Mouse (Mus musculus) embryonic facial prominence, embryonic 14.5 days (tissue): ENCODE results near the gene Bcl2l11. TPM values are rescaled to one million over a fixed set of nuclear protein-coding genes. Genes with fewer than 3 reads are reported as not detected.

Experiments used
- ATAC-seq: fragments of 200-750 bp; cut with Nextera tagmentation; 2 replicates; pipeline ENCODE4 v1.8.0; 2017; ENCODE audit warnings: low read depth, moderate number of reproducible peaks, moderate TSS enrichment
- DNase-seq: peaks from one replicate; pipeline ENCODE4 v3.0.0-alpha.2; 2015; ENCODE audit warnings: low spot score
- H3K27ac ChIP-seq: fragments of 300-500 bp; sonication (generic); replicated peaks from 2 replicates; pipeline ENCODE4 v1.5.1; 2014; ENCODE audit warnings: low read depth, mild to moderate bottlenecking, low read length, moderate library complexity
- H3K27me3 ChIP-seq: fragments of 300-500 bp; sonication (generic); replicated peaks from 2 replicates; pipeline ENCODE4 v1.6.1; 2014; ENCODE audit warnings: low read length; ENCODE audit not compliant: control insufficient read depth, insufficient read depth
- H3K36me3 ChIP-seq: fragments of 300-500 bp; sonication (generic); 2 replicates; pipeline ENCODE4 v1.6.1; 2014; ENCODE audit warnings: low read length, mixed read lengths; ENCODE audit not compliant: control insufficient read depth, insufficient read depth
- H3K4me1 ChIP-seq: fragments of 300-500 bp; sonication (generic); 2 replicates; pipeline ENCODE4 v1.6.1; 2014; ENCODE audit warnings: antibody characterized with exemption, low read length; ENCODE audit not compliant: control insufficient read depth, insufficient read depth
- H3K4me2 ChIP-seq: fragments of 300-500 bp; sonication (generic); 2 replicates; pipeline ENCODE4 v1.6.1; 2014; ENCODE audit warnings: low read depth, mild to moderate bottlenecking, low read length, moderate library complexity, mixed read lengths
- H3K4me3 ChIP-seq: fragments of 300-500 bp; sonication (generic); 2 replicates; pipeline ENCODE4 v1.5.1; 2014; ENCODE audit warnings: low read depth, mild to moderate bottlenecking, low read length
- H3K9ac ChIP-seq: fragments of 300-500 bp; sonication (generic); 2 replicates; pipeline ENCODE4 v1.6.1; 2014; ENCODE audit warnings: low read depth, mild to moderate bottlenecking, low read length, moderate library complexity, mixed read lengths
- H3K9me3 ChIP-seq: fragments of 300-500 bp; sonication (generic); 2 replicates; pipeline ENCODE4 v1.6.1; 2016; ENCODE audit warnings: low read length; ENCODE audit not compliant: control insufficient read depth
- WGBS: fragments of 180-500 bp; shearing (Covaris S2); extraction: QIAGEN DNeasy Blood & Tissue Kit; methylation state at CpG from one replicate; pipeline ENCODE4 v1.1.7; 2014; 5-methylcytosine and 5-hydroxymethylcytosine counted together
- polyA plus RNA-seq: library from polyadenylated mRNA; unstranded; fragments of >200 nt; fragmentation: Nextera tagmentation; extraction: Ambion mirVana; gene quantifications from 2 replicates; pipeline ENCODE4 v1.2.1, GENCODE M21; 2014

Gene Bcl2l11
- polyA plus RNA-seq, 1 experiment from 2014 or later, result 13.3 TPM

DNA sequence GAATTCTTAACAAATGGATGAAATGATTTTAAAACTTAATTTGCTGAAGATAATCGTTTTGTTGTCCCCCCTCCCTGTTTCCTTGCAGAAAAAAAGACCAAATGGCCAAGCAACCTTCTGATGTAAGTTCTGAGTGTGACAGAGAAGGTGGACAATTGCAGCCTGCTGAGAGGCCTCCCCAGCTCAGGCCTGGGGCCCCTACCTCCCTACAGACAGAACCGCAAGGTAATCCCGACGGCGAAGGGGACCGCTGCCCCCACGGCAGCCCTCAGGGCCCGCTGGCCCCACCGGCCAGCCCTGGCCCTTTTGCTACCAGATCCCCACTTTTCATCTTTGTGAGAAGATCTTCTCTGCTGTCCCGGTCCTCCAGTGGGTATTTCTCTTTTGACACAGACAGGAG is 2.7 kb downstream of the Bcl2l11 start:
- DNase-seq, result no peak
- no peak for ATAC-seq
- peaks cover 17% of the 10 kb centered on the region for H3K27me3 ChIP-seq
- peaks cover 17% of the 10 kb centered on the region for H3K36me3 ChIP-seq
- H3K9ac ChIP-seq, result peak overlapping the region; percentile 79
- peaks cover 26% of the 10 kb centered on the region for H3K4me1 ChIP-seq
- H3K27ac ChIP-seq, result peak overlapping the region; percentile 92
- 15% methylated on average over 10 of the region's 10 CpGs for WGBS
- H3K4me3 ChIP-seq, result peak overlapping the region; percentile 80
- H3K9me3 ChIP-seq, result no peaks in the 10 kb centered on the region
- peak overlapping the region; percentile 98 for H3K4me2 ChIP-seq

DNA sequence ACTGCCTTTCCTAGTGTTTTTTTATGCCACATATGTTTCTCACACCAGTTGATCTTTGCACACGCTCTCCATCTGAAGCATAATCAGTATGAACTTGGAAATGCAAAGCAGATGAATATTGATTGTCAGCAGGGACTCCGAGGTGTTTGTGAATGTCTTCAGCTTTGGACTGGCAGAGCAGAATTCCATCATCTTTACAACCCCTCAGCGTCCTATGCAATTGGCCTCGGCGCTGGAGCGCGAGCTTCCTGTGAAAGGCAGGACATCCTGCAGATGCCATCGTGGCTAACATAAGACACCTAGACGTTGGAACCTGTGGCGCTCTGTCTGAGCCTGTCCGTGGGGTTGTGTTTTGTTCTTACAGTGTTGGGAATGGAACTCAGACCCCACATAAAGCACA is 5.7 kb downstream of the Bcl2l11 start:
- 79% methylated on average over 11 of the region's 11 CpGs for WGBS
- H3K27ac ChIP-seq, result no peak overlapping the region
- no peak overlapping the region for H3K9ac ChIP-seq
- no peak for ATAC-seq
- no peaks in the 10 kb centered on the region for H3K27me3 ChIP-seq
- DNase-seq, result no peak
- no peak overlapping the region for H3K4me2 ChIP-seq
- peaks cover 16% of the 10 kb centered on the region for H3K4me1 ChIP-seq
- peaks cover 30% of the 10 kb centered on the region for H3K36me3 ChIP-seq
- no peaks in the 10 kb centered on the region for H3K9me3 ChIP-seq
- no peak overlapping the region for H3K4me3 ChIP-seq

DNA sequence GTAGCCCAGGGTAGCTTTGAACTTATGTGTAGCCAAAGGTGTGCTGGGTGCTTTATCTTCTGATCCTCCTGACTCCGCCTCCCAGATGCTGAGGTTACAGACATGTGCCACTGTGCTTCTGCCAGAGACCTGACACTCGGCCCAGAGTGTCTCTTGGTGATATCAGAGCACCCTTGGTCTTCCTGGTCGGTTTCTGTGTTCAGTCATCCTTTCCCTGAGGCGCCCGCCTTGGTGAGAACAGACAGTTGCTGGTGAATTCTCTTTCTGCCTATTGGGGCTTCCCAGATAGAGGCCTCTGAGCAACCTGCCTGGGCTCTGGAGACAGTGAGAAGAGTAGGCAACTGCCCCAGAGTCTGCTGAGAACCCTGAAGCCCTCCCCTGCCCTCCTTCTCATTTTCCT is 6.8 kb downstream of the Bcl2l11 start:
- H3K4me3 ChIP-seq, result no peak overlapping the region
- 83% methylated on average over 5 of the region's 5 CpGs for WGBS
- peaks cover 30% of the 10 kb centered on the region for H3K36me3 ChIP-seq
- H3K27me3 ChIP-seq, result no peaks in the 10 kb centered on the region
- H3K4me2 ChIP-seq, result no peak overlapping the region
- no peak for ATAC-seq
- no peak overlapping the region for H3K27ac ChIP-seq
- H3K4me1 ChIP-seq, result peaks cover 23% of the 10 kb centered on the region
- DNase-seq, result no peak
- no peak overlapping the region for H3K9ac ChIP-seq
- H3K9me3 ChIP-seq, result no peaks in the 10 kb centered on the region

DNA sequence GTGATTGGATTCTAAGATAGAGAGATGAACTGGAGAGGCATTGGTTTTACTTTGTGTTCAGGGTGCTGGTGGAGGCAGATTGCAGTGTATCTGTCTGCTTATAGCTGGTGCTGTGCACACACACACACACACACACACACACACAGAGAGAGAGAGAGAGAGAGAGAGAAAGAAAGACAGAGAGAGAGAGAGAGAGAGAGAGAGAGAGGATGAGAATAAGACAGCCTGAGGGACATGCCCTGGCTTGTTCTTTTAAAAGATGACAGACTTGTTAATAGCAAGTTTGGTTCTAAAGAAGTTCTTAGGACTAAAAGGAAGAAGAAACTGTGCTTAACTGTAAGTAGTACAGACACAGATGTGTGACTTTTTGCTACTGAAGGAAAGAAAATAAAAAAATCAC is 8.0 kb downstream of the Bcl2l11 start:
- ATAC-seq (no peak), DNase-seq (no peak)
- Histone ChIP-seq H3K36me3 (peaks cover 33% of the 10 kb centered on the region), H3K4me3 (no peak overlapping the region), H3K4me1 (peaks cover 26% of the 10 kb centered on the region), H3K9me3 (no peaks in the 10 kb centered on the region), H3K27me3 (no peaks in the 10 kb centered on the region), H3K9ac (no peak overlapping the region), H3K27ac (no peak overlapping the region), H3K4me2 (no peak overlapping the region)

DNA sequence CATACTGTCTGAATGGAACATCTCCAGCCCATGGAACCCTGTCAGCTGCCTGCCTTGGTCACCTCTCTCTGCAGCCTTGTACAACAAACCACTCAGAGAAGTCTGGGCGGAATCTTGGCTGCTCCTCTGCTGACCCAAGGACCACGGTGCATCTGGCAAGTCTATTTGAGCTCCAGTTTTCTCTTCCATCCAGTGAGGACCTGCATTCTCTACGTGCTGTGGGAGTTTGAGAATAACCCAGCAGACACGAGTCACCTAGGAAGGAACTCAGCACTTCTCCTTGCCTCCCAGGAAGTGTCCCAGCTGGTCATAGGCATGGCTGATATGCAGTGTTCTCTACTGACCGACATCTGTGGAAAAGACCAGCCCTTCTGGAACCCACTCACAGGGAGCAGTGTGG is 8.6 kb downstream of the Bcl2l11 start:
- Histone ChIP-seq H3K9me3 (no peaks in the 10 kb centered on the region), H3K4me1 (peaks cover 29% of the 10 kb centered on the region), H3K36me3 (peaks cover 37% of the 10 kb centered on the region), H3K4me3 (no peak overlapping the region), H3K9ac (no peak overlapping the region), H3K4me2 (no peak overlapping the region), H3K27me3 (no peaks in the 10 kb centered on the region), H3K27ac (no peak overlapping the region)
- WGBS, result 69% methylated on average over 5 of the region's 5 CpGs
- DNase-seq (no peak), ATAC-seq (no peak)

DNA sequence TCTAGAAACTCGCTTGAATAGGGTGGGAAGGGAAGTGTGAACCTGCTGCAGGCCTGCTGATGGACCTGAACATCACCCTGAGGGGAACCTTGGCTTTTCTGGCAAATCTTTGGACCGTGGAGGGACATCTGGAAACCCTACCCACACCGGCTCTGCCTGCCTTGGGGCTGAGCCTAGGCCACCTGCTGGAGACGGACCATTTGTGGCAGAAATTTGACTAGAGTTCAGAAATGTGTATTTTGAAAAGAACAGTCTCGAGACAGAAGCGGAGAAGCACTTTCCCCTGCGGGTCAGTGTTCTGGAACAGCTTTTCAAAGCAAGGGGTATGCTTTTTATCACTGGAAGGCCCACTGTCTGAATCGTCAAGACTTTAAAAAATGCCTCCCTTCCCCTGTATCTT is 9.1 kb downstream of the Bcl2l11 start:
- Histone ChIP-seq H3K27ac (no peak overlapping the region), H3K9me3 (no peaks in the 10 kb centered on the region), H3K4me1 (peaks cover 33% of the 10 kb centered on the region), H3K4me3 (no peak overlapping the region), H3K4me2 (no peak overlapping the region), H3K27me3 (no peaks in the 10 kb centered on the region), H3K36me3 (peaks cover 33% of the 10 kb centered on the region), H3K9ac (no peak overlapping the region)
- ATAC-seq (no peak), DNase-seq (no peak)
- WGBS, result 48% methylated on average over 8 of the region's 8 CpGs

DNA sequence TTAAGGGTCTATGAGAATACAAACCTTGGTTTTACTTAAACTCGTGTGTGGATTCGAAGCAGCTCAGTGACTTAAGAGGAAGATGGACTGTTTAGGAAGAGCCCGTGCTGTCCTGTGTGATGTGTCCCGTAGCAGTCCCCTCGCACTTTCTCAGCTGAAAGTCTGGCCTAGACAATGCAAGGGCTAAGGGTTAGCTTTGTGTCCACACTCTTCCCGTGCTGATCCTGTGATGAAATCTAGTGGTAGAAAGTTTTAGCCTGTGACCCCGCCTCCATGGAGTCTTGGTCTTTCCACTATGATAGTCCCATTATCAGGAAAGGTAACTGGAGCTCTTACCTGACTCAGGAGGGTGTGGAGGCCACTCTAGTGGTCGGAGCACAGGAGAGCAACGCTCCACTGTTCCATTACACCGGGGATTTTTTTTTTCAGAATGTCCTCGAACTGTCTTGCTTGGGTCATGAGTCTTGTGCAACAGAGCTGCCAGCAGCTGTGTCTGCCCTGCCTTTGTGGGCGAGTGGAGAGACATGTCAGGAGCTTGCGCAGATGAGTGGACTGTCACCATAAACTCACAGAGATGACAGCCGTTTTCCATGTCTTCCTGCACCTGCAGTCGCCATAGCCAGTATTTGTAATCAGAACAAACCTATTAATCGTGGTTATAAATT is 11.1 kb downstream of the Bcl2l11 start:
- Histone ChIP-seq H3K27me3 (no peaks in the 10 kb centered on the region), H3K4me2 (no peak overlapping the region), H3K9ac (no peak overlapping the region), H3K4me3 (no peak overlapping the region), H3K27ac (no peak overlapping the region), H3K36me3 (peaks cover 22% of the 10 kb centered on the region; the same call in 1 of the 2 replicates), H3K4me1 (peaks cover 33% of the 10 kb centered on the region), H3K9me3 (no peaks in the 10 kb centered on the region)
- DNase-seq (no peak), ATAC-seq (no peak)
- 83% methylated on average over 16 of the region's 16 CpGs for WGBS

DNA sequence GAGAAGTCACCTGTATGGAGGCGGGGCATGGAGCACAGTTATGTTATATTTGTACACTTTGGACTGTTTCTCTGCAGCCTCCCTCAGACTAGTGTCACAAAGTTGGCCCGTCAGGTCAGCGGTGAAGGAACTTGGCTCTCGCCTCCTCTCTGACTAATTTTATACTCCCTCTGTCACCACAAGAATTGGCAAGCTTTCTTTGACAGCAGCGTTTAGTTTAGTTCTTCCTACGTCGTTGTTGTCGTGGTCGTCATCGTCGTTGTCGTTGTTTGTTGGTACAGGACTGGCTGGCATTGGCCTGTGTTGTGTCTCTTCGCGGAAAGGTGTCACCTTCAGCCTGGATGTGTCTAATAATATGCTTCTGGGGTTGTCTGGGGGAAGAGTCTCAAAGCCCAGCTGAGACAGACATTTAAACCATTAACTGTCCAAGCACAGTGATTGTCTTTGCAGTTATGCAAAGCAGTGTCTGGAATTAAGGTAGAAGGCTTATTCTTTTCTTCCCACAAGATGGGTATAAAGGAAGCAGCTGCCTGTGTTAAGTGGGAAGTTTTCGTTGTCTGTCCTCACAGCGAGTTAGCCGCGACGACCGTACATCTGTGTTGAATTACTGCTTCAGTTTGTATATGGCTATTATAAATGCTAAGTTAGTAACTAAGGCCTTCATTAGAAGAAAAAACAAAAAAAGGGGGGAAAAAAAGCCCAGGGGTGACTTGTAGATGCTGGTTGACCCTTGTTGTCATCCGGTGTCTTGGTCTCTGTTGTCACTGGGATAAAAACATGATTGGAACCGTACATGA is 11.8 kb downstream of the Bcl2l11 start:
- Histone ChIP-seq H3K4me3 (no peak overlapping the region), H3K4me2 (no peak overlapping the region), H3K9me3 (no peaks in the 10 kb centered on the region), H3K36me3 (peaks cover 21% of the 10 kb centered on the region; the same call in 1 of the 2 replicates), H3K27me3 (no peaks in the 10 kb centered on the region), H3K27ac (no peak overlapping the region), H3K9ac (no peak overlapping the region), H3K4me1 (peaks cover 33% of the 10 kb centered on the region)
- peak; percentile 71 for DNase-seq
- no peak for ATAC-seq
- WGBS, result 53% methylated on average over 22 of the region's 22 CpGs
